Mouse (Mus musculus) CH12.LX (cell line): Measurements from ENCODE around the gene Myh2. TPM values are rescaled to one million over a fixed set of nuclear protein-coding genes. Genes with fewer than 3 reads are reported as not detected.

Source experiments
- DNase-seq: peaks from one replicate; pipeline ENCODE4 v3.0.0-alpha.2; 2013; ENCODE audit errors: extremely low read depth
- H3K27ac ChIP-seq: 2 replicates; pipeline ENCODE4 v1.5.1; 2012; ENCODE audit warnings: low read depth, mild to moderate bottlenecking, control low read depth, moderate library complexity; ENCODE audit not compliant: insufficient read depth
- H3K27me3 ChIP-seq: replicated peaks from 2 replicates; pipeline ENCODE3; 2012; ENCODE audit warnings: inconsistent platforms
- H3K36me3 ChIP-seq, 2 experiments: replicated peaks in 1 of 2; 2 replicates each; pipeline versions ENCODE3 to v1.6.1; 2012; ENCODE audit warnings: inconsistent platforms in 1 of 2, low read length in 1 of 2, mild to moderate bottlenecking in 1 of 2, mixed read lengths in 1 of 2, moderate library complexity in 1 of 2; ENCODE audit not compliant: control insufficient read depth in 1 of 2, insufficient read depth in 1 of 2
- H3K4me1 ChIP-seq, 2 experiments: 2 replicates each; pipeline ENCODE4 v1.6.1; 2012; ENCODE audit warnings: inconsistent platforms in 1 of 2, moderate library complexity in 1 of 2; ENCODE audit not compliant: insufficient read depth in 2 of 2, control insufficient read depth in 1 of 2
- H3K4me2 ChIP-seq: 2 replicates; pipeline ENCODE4 v1.6.1; 2012; ENCODE audit warnings: low read depth, mild to moderate bottlenecking, control low read depth; ENCODE audit not compliant: poor library complexity, insufficient read depth, severe bottlenecking
- H3K4me3 ChIP-seq, 3 experiments: fragments of 150-350 bp in 1 of 3; sonication (generic) in 1 of 3; replicated peaks in 1 of 3; 2 replicates each; pipeline versions ENCODE3 to v1.5.1; 2011 to 2012; ENCODE audit warnings: low read depth in 2 of 3, low read length in 2 of 3, mild to moderate bottlenecking in 2 of 3, moderate library complexity in 2 of 3, control low read depth in 1 of 3, improper control_type of control experiment in 1 of 3, inconsistent platforms in 1 of 3, mixed read lengths in 1 of 3; ENCODE audit not compliant: poor library complexity in 1 of 3
- H3K79me2 ChIP-seq: replicated peaks from 2 replicates; pipeline ENCODE4 v1.6.1; 2012; ENCODE audit warnings: mild to moderate bottlenecking, moderate library complexity; ENCODE audit not compliant: control insufficient read depth, poor library complexity, insufficient read depth, severe bottlenecking; ENCODE audit errors: extremely low read depth
- H3K9ac ChIP-seq: 2 replicates; pipeline ENCODE4 v1.6.1; 2012; ENCODE audit warnings: low read depth, mild to moderate bottlenecking, control low read depth, moderate library complexity; ENCODE audit not compliant: insufficient read depth
- H3K9me3 ChIP-seq: replicated peaks from 2 replicates; pipeline ENCODE3; 2012; ENCODE audit warnings: low read length, inconsistent platforms, mixed read lengths
- MAZ ChIP-seq: IDR thresholded peaks from 2 replicates; pipeline ENCODE4 v1.6.1; 2012; ENCODE audit warnings: low read depth, mild to moderate bottlenecking, inconsistent platforms, low read length, improper control_type of control experiment, moderate library complexity
- POLR2A ChIP-seq: IDR thresholded peaks from 2 replicates; pipeline ENCODE4 v1.6.1; 2011; ENCODE audit warnings: low read depth, mild to moderate bottlenecking, improper control_type of control experiment, low read length
- POLR2AphosphoS2 ChIP-seq: IDR thresholded peaks from 2 replicates; pipeline ENCODE4 v1.6.1; 2011; ENCODE audit warnings: low read depth, low read length, improper control_type of control experiment
- SMC3 ChIP-seq: IDR thresholded peaks from 2 replicates; pipeline ENCODE4 v1.6.1; 2011; ENCODE audit warnings: low read depth, low read length, improper control_type of control experiment
- TBP ChIP-seq: conservative IDR thresholded peaks from 2 replicates; pipeline ENCODE4 v1.6.1; 2011; ENCODE audit warnings: low read depth, low read length, improper control_type of control experiment
- USF1 ChIP-seq: IDR thresholded peaks from 2 replicates; pipeline ENCODE4 v1.6.1; 2014; ENCODE audit warnings: low read depth, mild to moderate bottlenecking, inconsistent platforms, low read length, improper control_type of control experiment
- USF2 ChIP-seq: conservative IDR thresholded peaks from 2 replicates; pipeline ENCODE4 v1.6.1; 2011; ENCODE audit warnings: low read depth, low read length, improper control_type of control experiment
- ZKSCAN1 ChIP-seq: IDR thresholded peaks from 2 replicates; pipeline ENCODE4 v1.6.1; 2012; ENCODE audit warnings: low read depth, inconsistent platforms, low read length, improper control_type of control experiment, borderline replicate concordance
- ZMIZ1 ChIP-seq: IDR thresholded peaks from 2 replicates; pipeline ENCODE4 v1.6.1; 2012; ENCODE audit warnings: low read depth, mild to moderate bottlenecking, inconsistent platforms, low read length, improper control_type of control experiment
- dilution Hi-C: fragments of 300-500 bp; cut with MboI; formaldehyde crosslinking; loops from 2 replicates; pipeline ENCODE4 v1.14.3; 2020; ENCODE audit warnings: low sequenced_read_pairs; ENCODE audit not compliant: extremely low pct_unique_long_range_greater_than_20kb, extremely low pct_ligation_motif_present
- in situ Hi-C: fragments of 300-500 bp; cut with MboI; formaldehyde crosslinking; loops from 3 replicates; pipeline ENCODE4 v1.14.3; 2019; ENCODE audit warnings: low sequenced_read_pairs, low pct_ligation_motif_present, low pct_unique_long_range_greater_than_20kb, mixed read lengths
- polyA plus RNA-seq: library from polyadenylated mRNA; unstranded; fragments of >175 nt; gene quantifications from 2 replicates; pipeline ENCODE4 v1.2.1, GENCODE M21; 2012; ENCODE audit warnings: low read depth; ENCODE audit not compliant: insufficient read length
- total RNA-seq, 2 experiments: library from RNA; depleted of rRNA; stranded (reverse); fragments of 300-350 nt in 1 of 2; fragments of >200 nt in 1 of 2; gene quantifications; 2 replicates each; pipeline ENCODE4 v1.2.3; 2012 to 2014

Gene Myh2
- total and polyA plus RNA-seq, 3 experiments = 0.04 to 0.08 TPM; not detected in 1

- dilution Hi-C loops (no loop called here), in situ Hi-C loops (no loop called here)
- DNase-seq = no peak
- H3K9ac ChIP-seq = no peak overlapping the region
- no peak overlapping the region for H3K4me3 ChIP-seq
- H3K79me2 ChIP-seq = no peaks in the 10 kb centered on the region; the same call in 1 of the 2 replicates
- peaks cover 0 to 30% of the 10 kb centered on the region in 2 experiments; a peak in 2 of 4 replicates for H3K4me1 ChIP-seq
- peaks cover 10 to 42% of the 10 kb centered on the region in 2 experiments for H3K36me3 ChIP-seq
- H3K4me2 ChIP-seq = no peak overlapping the region
- TF ChIP-seq POLR2AphosphoS2 (peak; percentile 94; the same call in 1 of the 2 replicates), USF2 (peak; percentile 28; the same call in 1 of the 2 replicates), ZMIZ1 (peak; percentile 84; the same call in 1 of the 2 replicates), MAZ (no peak), USF1 (peak; percentile 55)
- no peaks in the 10 kb centered on the region for H3K27me3 ChIP-seq
- no peaks in the 10 kb centered on the region for H3K9me3 ChIP-seq
- no peak overlapping the region for H3K27ac ChIP-seq
Observed at GRCm38 (mm10) chr11:67151651-67152630, 18.9 kb upstream of the Myh2 start.

GRCm38 (mm10) chr11:67153123-67153522 is 17.7 kb upstream of the Myh2 start:
- no peak for TF ChIP-seq TBP
- peak; percentile 58; the same call in 1 of the 2 replicates for TF ChIP-seq POLR2A
- no peak for TF ChIP-seq ZKSCAN1
- Histone ChIP-seq H3K4me1 (peaks cover 0 to 21% of the 10 kb centered on the region in 2 experiments; a peak in 2 of 4 replicates), H3K36me3 (peaks cover 10 to 45% of the 10 kb centered on the region in 2 experiments), H3K27ac (no peak overlapping the region), H3K9ac (no peak overlapping the region), H3K27me3 (no peaks in the 10 kb centered on the region), H3K9me3 (no peaks in the 10 kb centered on the region), H3K79me2 (no peaks in the 10 kb centered on the region; the same call in 1 of the 2 replicates), H3K4me2 (no peak overlapping the region), H3K4me3 (no peak overlapping the region)
- in situ Hi-C loops = no loop called here
- dilution Hi-C loops = no loop called here
- DNase-seq = peak; percentile 37

- no peaks in the 10 kb centered on the region for H3K79me2 ChIP-seq
- dilution Hi-C loops = no loop called here
- H3K4me3 ChIP-seq = no peak overlapping the region
- no peak overlapping the region for H3K9ac ChIP-seq
- TF ChIP-seq ZMIZ1 (peak; percentile 51; the same call in 1 of the 2 replicates), SMC3 (peak; percentile 16; the same call in 1 of the 2 replicates), POLR2AphosphoS2 (peak; percentile 65; the same call in 1 of the 2 replicates), USF2 (no peak), USF1 (no peak)
- TF ChIP-seq, all 38 proteins: peak for 3
- Histone ChIP-seq H3K9me3 (no peaks in the 10 kb centered on the region), H3K4me2 (no peak overlapping the region), H3K27me3 (no peaks in the 10 kb centered on the region), H3K27ac (no peak overlapping the region), H3K36me3 (peaks cover 10 to 44% of the 10 kb centered on the region in 2 experiments), H3K4me1 (peaks cover 2 to 22% of the 10 kb centered on the region in 2 experiments)
- no peak for DNase-seq
- in situ Hi-C loops = no loop called here
Observed at GRCm38 (mm10) chr11:67153843-67154242, 17.0 kb upstream of the Myh2 start.
